Mouse (Mus musculus) myocyte (in vitro differentiated cells): ENCODE results near the gene Slfnl1. TPM values are rescaled to one million over a fixed set of nuclear protein-coding genes. Genes with fewer than 3 reads are reported as not detected.

Experiments used
- H3K27me3 ChIP-seq: one replicate; pipeline ENCODE4 v1.6.1; 2011; ENCODE audit not compliant: control insufficient read depth, insufficient read depth, insufficient read length
- H3K36me3 ChIP-seq: one replicate; pipeline ENCODE4 v1.6.1; 2011; ENCODE audit not compliant: control insufficient read depth, insufficient read depth
- H3K4me2 ChIP-seq: one replicate; pipeline ENCODE4 v1.6.1; 2011; ENCODE audit warnings: low read depth, control low read depth
- H3K4me3 ChIP-seq: one replicate; pipeline ENCODE4 v1.5.1; 2011; ENCODE audit warnings: mild to moderate bottlenecking, control low read depth, moderate library complexity
- H3K79me2 ChIP-seq: one replicate; pipeline ENCODE4 v1.6.1; 2011; ENCODE audit not compliant: control insufficient read depth, insufficient read depth
- H3ac ChIP-seq: one replicate; pipeline ENCODE4 v1.6.1; 2011; ENCODE audit not compliant: control insufficient read depth, insufficient read length
- CEBPB ChIP-seq: IDR thresholded peaks from 2 replicates; pipeline ENCODE4 v1.6.1; 2011; ENCODE audit warnings: mild to moderate bottlenecking, moderate library complexity; ENCODE audit not compliant: poor library complexity, insufficient read depth, severe bottlenecking
- E2F4 ChIP-seq: IDR thresholded peaks from one replicate; pipeline ENCODE4 v1.6.1; 2011; ENCODE audit warnings: mild to moderate bottlenecking, control low read depth, moderate library complexity; ENCODE audit not compliant: insufficient read depth
- MAX ChIP-seq: IDR thresholded peaks from one replicate; pipeline ENCODE4 v1.6.1; 2011; ENCODE audit warnings: low read depth, mild to moderate bottlenecking, control low read depth
- MYOD1 ChIP-seq, 3 experiments: IDR thresholded peaks; one replicate each; pipeline ENCODE4 v1.6.1; 2011; ENCODE audit warnings: control low read depth in 2 of 3, low read depth in 2 of 3, mild to moderate bottlenecking in 2 of 3, moderate library complexity in 1 of 3; ENCODE audit not compliant: insufficient read length in 2 of 3, control insufficient read depth in 1 of 3
- MYOG ChIP-seq, 3 experiments: IDR thresholded peaks; one replicate each; pipeline ENCODE4 v1.6.1; 2011; ENCODE audit warnings: control low read depth in 2 of 3, low read depth in 2 of 3, mild to moderate bottlenecking in 2 of 3; ENCODE audit not compliant: insufficient read length in 2 of 3, control insufficient read depth in 1 of 3, insufficient read depth in 1 of 3
- POLR2A ChIP-seq: IDR thresholded peaks from one replicate; pipeline ENCODE4 v1.6.1; 2011; ENCODE audit warnings: low read depth, mild to moderate bottlenecking, control low read depth, moderate library complexity; ENCODE audit not compliant: insufficient read length
- POLR2AphosphoS2 ChIP-seq: IDR thresholded peaks from one replicate; pipeline ENCODE4 v1.6.1; 2011; ENCODE audit warnings: low read depth, control low read depth; ENCODE audit not compliant: insufficient read length
- REST ChIP-seq: IDR thresholded peaks from one replicate; pipeline ENCODE4 v1.6.1; 2011; ENCODE audit warnings: mild to moderate bottlenecking, control low read depth, moderate library complexity; ENCODE audit not compliant: insufficient read depth, insufficient read length
- SRF ChIP-seq: IDR thresholded peaks from one replicate; pipeline ENCODE4 v1.6.1; 2011; ENCODE audit warnings: low read depth; ENCODE audit not compliant: control insufficient read depth, insufficient read length
- TCF12 ChIP-seq: IDR thresholded peaks from one replicate; pipeline ENCODE4 v1.6.1; 2011; ENCODE audit warnings: mild to moderate bottlenecking, control low read depth; ENCODE audit not compliant: poor library complexity, insufficient read depth, severe bottlenecking
- TCF3 ChIP-seq: IDR thresholded peaks from one replicate; pipeline ENCODE4 v1.6.1; 2011; ENCODE audit warnings: low read depth, control low read depth; ENCODE audit not compliant: insufficient read length
- USF1 ChIP-seq: IDR thresholded peaks from one replicate; pipeline ENCODE4 v1.6.1; 2011; ENCODE audit warnings: low read depth, mild to moderate bottlenecking, control low read depth, moderate library complexity
- polyA plus RNA-seq: library from polyadenylated mRNA; unstranded; fragments of >200 nt; fragmentation: generic; extraction: Trizol; gene quantifications from one replicate; pipeline ENCODE4 v1.2.1, GENCODE M21; 2012; ENCODE audit warnings: missing spikeins

Gene Slfnl1
- not detected for polyA plus RNA-seq

DNA sequence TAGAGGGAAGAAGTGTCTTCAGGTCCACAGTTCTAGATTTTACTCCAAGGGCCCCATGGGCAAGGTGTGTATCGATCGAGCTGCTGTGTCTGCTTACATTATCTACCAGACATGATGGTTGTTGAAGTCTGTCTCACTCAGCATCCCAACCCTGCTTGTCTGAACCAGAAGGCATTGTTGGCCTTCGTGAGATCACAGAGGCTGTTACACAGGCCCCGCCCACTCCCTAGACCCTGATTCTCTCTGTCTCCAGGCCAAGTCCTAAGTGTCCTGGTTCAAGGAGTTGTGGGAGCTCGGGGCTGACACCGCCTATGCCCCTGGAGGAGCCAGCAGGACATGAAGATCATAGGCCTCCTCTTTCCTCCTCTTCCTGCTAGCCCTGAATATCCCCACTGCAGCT lies at the start of gene Slfnl1:
Slfnl1 (plus strand) TSS at position 246 of the 400 bp plus-strand sequence.
- H3K4me3 ChIP-seq = no peak within 1 kb of the TSS
- H3K36me3 ChIP-seq = no peaks in the 10 kb centered on the region
- H3K79me2 ChIP-seq = no peaks in the 10 kb centered on the region
- H3K27me3 ChIP-seq = no peaks in the 10 kb centered on the region
- no peak within 1 kb of the TSS for H3K4me2 ChIP-seq
- TF ChIP-seq REST = no peak
- TF ChIP-seq TCF12 = no peak
- no peak for TF ChIP-seq POLR2A
- no peak for TF ChIP-seq TCF3
- TF ChIP-seq POLR2AphosphoS2 = no peak
- TF ChIP-seq E2F4 = no peak
- no peak for TF ChIP-seq MYOG (IDR thresholded peaks at IDR 0.05; ENCODE audit: control insufficient read depth in 1 of 3, insufficient read depth in 1 of 3, insufficient read length in 2 of 3, low read depth in 2 of 3)
- no peak for TF ChIP-seq USF1
- TF ChIP-seq CEBPB = no peak
- TF ChIP-seq MYOD1 (IDR thresholded peaks at IDR 0.05; ENCODE audit: control insufficient read depth in 1 of 3, insufficient read length in 2 of 3, low read depth in 2 of 3) = no peak
- no peak for TF ChIP-seq SRF
- TF ChIP-seq MAX = no peak
- no peak within 1 kb of the TSS for H3ac ChIP-seq

DNA sequence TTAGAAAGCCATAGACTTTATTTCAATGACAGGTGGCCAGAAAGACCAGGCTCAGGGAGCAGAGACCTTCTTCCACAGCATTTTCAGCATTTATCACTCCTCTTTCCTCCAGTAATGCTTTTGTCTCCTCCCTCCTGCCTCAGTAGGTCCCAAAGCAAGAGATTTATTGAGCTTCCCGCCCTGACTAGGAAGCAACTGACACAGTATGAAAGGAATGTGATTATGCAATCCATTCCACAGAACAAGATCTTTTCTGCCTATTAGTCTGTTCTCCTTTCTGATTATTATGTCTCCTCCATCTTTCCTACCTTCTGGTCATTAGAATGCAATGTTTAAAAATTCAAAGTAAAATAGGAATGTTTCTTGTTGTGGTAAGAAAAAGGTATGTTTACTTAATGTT lies 44.3 kb upstream of the Slfnl1 start:
- Histone ChIP-seq H3K27me3 (no peaks in the 10 kb centered on the region), H3K4me2 (peak overlapping the region; percentile 7), H3K4me3 (no peak overlapping the region), H3ac (no peak overlapping the region), H3K79me2 (no peaks in the 10 kb centered on the region), H3K36me3 (peaks cover 10% of the 10 kb centered on the region)
- TF ChIP-seq CEBPB (peak; percentile 95), MYOG (IDR thresholded peaks at IDR 0.05; ENCODE audit: control insufficient read depth in 1 of 3, insufficient read depth in 1 of 3, insufficient read length in 2 of 3, low read depth in 2 of 3) (no peak)

DNA sequence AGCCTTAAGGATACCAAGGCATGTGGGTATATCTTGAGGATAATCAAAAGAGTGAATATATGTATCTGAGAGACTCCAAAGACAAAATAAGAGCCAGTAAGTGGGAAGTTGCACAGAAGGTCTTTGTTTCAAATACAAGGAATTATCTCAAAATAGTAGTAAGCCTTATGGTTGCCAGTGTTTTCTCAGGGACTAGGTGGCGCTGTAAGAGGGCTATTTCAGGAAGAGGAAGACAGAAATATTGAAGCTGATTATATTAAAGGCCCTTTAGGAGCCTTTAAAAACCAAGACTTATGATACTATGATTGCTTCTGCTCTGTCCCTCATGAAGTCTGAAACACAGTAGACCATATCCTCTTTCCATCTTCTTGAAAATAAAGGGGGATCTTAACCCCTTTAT lies 25.1 kb upstream of the Slfnl1 start:
- peaks cover 16% of the 10 kb centered on the region for H3K36me3 ChIP-seq
- TF ChIP-seq SRF (no peak), USF1 (no peak), CEBPB (no peak), MAX (no peak), REST (no peak), MYOD1 (IDR thresholded peaks at IDR 0.05; ENCODE audit: control insufficient read depth in 1 of 3, insufficient read length in 2 of 3, low read depth in 2 of 3) (no peak), POLR2AphosphoS2 (no peak)
- H3K4me2 ChIP-seq = no peak overlapping the region

DNA sequence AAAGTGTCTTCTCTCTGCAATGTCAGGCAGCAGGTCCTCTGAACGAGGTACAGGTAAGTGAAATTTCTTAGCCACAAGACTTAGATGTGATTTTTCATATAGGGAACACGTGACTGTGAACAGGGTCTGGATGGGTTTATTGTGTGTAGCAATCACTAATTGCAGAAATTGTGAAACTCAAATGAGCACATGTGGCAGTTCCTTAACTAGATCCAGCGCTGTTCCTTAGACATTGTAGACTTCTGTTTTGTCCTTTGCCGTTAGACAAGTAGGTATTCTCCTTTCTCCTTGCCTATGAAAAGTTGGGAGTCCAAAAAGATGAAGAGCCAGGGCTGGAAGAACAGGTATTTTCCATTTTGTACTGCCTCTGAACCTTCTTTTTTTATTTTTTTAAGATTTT lies 20.8 kb upstream of the Slfnl1 start:
- peaks cover 10% of the 10 kb centered on the region for H3K36me3 ChIP-seq
- no peaks in the 10 kb centered on the region for H3K79me2 ChIP-seq
- H3K27me3 ChIP-seq = no peaks in the 10 kb centered on the region
- H3K4me3 ChIP-seq = no peak overlapping the region
- H3K4me2 ChIP-seq = no peak overlapping the region
- no peak overlapping the region for H3ac ChIP-seq
- no peak for TF ChIP-seq E2F4
- TF ChIP-seq MAX = no peak
- TF ChIP-seq TCF12 = no peak
- no peak for TF ChIP-seq MYOD1 (IDR thresholded peaks at IDR 0.05; ENCODE audit: control insufficient read depth in 1 of 3, insufficient read length in 2 of 3, low read depth in 2 of 3)
- no peak for TF ChIP-seq POLR2AphosphoS2
- no peak for TF ChIP-seq MYOG (IDR thresholded peaks at IDR 0.05; ENCODE audit: control insufficient read depth in 1 of 3, insufficient read depth in 1 of 3, insufficient read length in 2 of 3, low read depth in 2 of 3)
- TF ChIP-seq TCF3 = no peak
- no peak for TF ChIP-seq USF1
- TF ChIP-seq REST = no peak

More for the DNA sequence above, 25.1 kb upstream of the Slfnl1 start:
- H3K79me2 ChIP-seq = no peaks in the 10 kb centered on the region
- H3ac ChIP-seq = no peak overlapping the region
- no peak overlapping the region for H3K4me3 ChIP-seq
- H3K27me3 ChIP-seq = no peaks in the 10 kb centered on the region

DNA sequence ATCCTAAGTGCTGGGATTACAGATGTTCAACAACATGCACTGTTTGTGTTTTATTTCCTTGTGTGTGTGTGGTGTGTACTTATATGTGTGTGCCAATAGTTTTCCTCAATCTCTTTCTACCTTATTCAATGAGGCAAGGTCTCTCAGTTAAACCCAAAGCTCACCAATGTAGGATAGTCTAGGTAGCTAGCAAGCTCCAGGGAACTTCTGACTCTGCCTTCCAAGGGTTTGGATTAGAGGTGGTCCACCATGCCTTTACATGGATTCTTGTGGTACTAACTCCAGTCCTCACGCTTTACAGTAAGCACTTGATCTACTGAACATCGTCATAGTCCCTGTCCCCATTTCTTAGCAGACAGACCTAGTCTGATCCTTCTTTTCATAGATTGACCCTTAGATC lies 17.7 kb upstream of the Slfnl1 start:
- H3K27me3 ChIP-seq = no peaks in the 10 kb centered on the region
- no peak overlapping the region for H3K4me3 ChIP-seq
- peaks cover 10% of the 10 kb centered on the region for H3K36me3 ChIP-seq
- TF ChIP-seq MAX = no peak
- no peak for TF ChIP-seq USF1
- TF ChIP-seq MYOD1 (IDR thresholded peaks at IDR 0.05; ENCODE audit: control insufficient read depth in 1 of 3, insufficient read length in 2 of 3, low read depth in 2 of 3) = no peak
- no peak for TF ChIP-seq SRF
- no peak for TF ChIP-seq CEBPB
- TF ChIP-seq TCF12 = no peak
- TF ChIP-seq TCF3 = no peak
- no peak for TF ChIP-seq MYOG (IDR thresholded peaks at IDR 0.05; ENCODE audit: control insufficient read depth in 1 of 3, insufficient read depth in 1 of 3, insufficient read length in 2 of 3, low read depth in 2 of 3)
- no peak for TF ChIP-seq E2F4
- no peak for TF ChIP-seq POLR2AphosphoS2
- no peak for TF ChIP-seq REST
- no peak for TF ChIP-seq POLR2A
- no peak overlapping the region for H3K4me2 ChIP-seq
- H3K79me2 ChIP-seq = no peaks in the 10 kb centered on the region
- H3ac ChIP-seq = no peak overlapping the region
